Mouse (Mus musculus): Measurements from ENCODE around the gene Wfdc2. TPM values are rescaled to one million over a fixed set of nuclear protein-coding genes. Genes with fewer than 3 reads are reported as not detected.
"Not testable (repeated sequence)": the region's sequence is repeated elsewhere in the genome, so short reads cannot be mapped to it uniquely, and the experiment has no call there.

Gene Wfdc2
- polyA plus RNA-seq, 1 experiment from 2014 or later = 28.0 TPM

DNA sequence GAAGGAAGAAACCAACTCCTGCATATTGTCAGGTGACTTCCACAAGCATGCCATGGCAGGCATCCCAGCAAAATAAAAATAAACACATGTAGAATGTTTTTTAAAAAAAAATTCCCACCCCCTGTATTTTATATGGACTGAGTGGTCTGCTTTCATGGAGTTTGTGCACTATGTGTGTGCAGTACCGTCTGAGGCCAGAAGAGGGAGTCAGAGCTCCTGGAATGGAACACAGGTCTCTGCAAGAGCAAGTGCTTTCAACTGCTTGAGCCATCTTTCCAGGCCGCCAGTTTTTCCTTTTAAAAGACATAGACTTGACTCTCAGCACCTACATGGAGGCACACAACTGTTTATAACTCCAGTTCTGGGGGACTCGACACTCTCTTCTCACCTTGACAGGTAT lies 41.3 kb downstream of the Wfdc2 start:
- H3K9me3 ChIP-seq = no peaks in the 10 kb centered on the region
- 80% methylated on average over 3 of the region's 3 CpGs for WGBS
- no peaks in the 10 kb centered on the region for H3K27me3 ChIP-seq (ENCODE audit: insufficient read depth, poor library complexity, severe bottlenecking)
- H3K4me3 ChIP-seq = no peak overlapping the region
- no peak overlapping the region for H3K27ac ChIP-seq
- no peaks in the 10 kb centered on the region for H3K36me3 ChIP-seq
- no peak for DNase-seq (ENCODE audit: low spot score)
- no peaks in the 10 kb centered on the region for H3K4me1 ChIP-seq

DNA sequence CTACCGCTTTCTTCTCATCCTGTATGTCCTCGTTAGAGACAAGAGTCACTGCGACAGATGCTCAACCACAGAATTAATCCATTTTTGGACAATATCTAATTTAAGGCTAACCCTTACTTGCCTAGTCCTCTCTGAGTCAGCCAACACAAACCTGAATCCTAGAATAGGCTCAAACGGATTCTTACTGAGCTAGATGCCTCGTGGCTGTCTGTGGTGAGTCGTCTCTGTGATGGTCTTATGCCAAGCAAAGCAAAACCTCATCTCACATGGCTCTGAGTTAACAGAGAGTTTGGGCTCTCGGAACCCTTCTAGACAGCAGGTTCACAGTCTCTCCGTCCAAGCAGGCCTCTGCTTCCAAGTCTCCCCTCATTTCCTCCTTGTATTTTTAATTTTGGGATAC lies 42.2 kb downstream of the Wfdc2 start:
- H3K4me3 ChIP-seq = no peak overlapping the region
- DNase-seq (ENCODE audit: low spot score) = no peak
- H3K27ac ChIP-seq = no peak overlapping the region
- no peaks in the 10 kb centered on the region for H3K27me3 ChIP-seq (ENCODE audit: insufficient read depth, poor library complexity, severe bottlenecking)
- no peaks in the 10 kb centered on the region for H3K4me1 ChIP-seq
- H3K36me3 ChIP-seq = no peaks in the 10 kb centered on the region
- WGBS = 84% methylated on average over 8 of the region's 8 CpGs
- H3K9me3 ChIP-seq = no peaks in the 10 kb centered on the region

DNA sequence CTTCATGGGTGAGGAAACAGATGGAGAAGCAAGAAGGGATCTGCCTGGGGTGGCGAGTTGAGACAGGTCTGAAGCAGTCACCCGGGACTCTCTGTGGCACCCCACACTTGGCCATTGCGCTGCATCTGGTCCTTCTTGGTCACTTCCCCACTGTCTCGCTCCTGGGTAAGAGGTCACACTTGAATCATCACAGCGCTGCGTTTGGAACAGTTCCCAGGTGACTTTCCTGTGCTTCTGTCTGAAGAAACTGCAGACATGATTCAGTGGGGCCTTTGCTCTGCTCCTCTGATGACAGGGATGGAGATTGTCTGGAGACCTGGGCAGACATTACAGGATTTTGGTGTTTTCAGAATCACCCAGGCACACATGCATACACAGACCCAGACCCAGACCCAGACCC lies 46.6 kb downstream of the Wfdc2 start:
- Histone ChIP-seq H3K27ac (no peak overlapping the region), H3K4me3 (no peak overlapping the region), H3K27me3 (ENCODE audit: insufficient read depth, poor library complexity, severe bottlenecking) (no peaks in the 10 kb centered on the region; the same call in 1 of the 2 replicates), H3K9me3 (no peaks in the 10 kb centered on the region), H3K4me1 (no peaks in the 10 kb centered on the region), H3K36me3 (no peaks in the 10 kb centered on the region)
- DNase-seq (ENCODE audit: low spot score) = no peak
- 78% methylated on average over 6 of the region's 6 CpGs for WGBS

DNA sequence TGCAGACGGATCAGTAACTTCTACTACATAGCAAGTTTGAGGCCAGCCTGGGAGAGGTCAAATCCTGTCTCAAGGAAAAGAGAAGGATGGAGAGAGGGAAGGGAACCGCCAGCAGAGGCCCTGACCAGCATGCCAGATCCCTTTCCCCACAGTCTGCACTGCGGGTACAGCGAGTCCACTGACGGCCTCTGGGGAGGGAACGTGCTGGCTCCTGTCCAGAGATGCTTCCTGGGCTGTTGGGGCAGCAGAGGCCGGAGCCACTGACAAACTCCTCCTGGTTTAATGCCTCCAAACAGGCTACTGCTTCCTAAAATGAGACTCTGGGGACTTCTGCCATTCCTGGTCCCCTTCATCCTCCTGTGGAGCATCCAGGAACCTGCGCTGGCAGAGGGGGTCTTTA lies 51.3 kb downstream of the Wfdc2 start, which contains the start of the genes Wfdc6b and Wfdc8:
Gene Wfdc6b, plus strand, starts transcription at position 52 of the 400 bp plus-strand sequence.
Gene Wfdc8, minus strand, starts transcription at position 156 of the 400 bp plus-strand sequence.
- H3K27ac ChIP-seq; H3K27me3 ChIP-seq (ENCODE audit: insufficient read depth, poor library complexity, severe bottlenecking); H3K9me3 ChIP-seq; H3K36me3 ChIP-seq; H3K4me3 ChIP-seq; H3K4me1 ChIP-seq: not testable (repeated sequence)
- DNase-seq (ENCODE audit: low spot score) = peak; percentile 24
- 60% methylated on average over 8 of the region's 8 CpGs for WGBS

DNA sequence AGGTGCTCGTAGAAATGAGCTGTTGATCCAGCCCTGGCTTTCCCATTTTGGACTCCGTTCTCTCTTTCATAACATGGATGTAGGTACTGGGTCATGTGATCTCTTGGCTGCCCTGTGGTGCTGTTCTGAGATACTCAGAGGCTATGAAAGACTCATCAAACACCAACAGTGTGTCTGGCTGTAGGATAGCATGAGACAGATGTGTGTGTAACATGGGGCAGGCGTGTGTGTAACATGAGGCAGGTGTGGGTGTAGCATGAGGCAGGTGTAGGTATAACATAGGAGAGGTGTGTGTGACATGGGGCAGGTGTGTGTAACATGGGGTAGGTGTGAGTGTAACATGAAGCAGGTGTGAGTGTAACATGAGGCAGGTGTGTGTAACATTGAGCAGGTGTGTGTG lies 53.2 kb downstream of the Wfdc2 start:
- no peak overlapping the region for H3K27ac ChIP-seq
- peak; percentile 68 for DNase-seq (ENCODE audit: low spot score)
- H3K4me3 ChIP-seq = no peak overlapping the region
- no peaks in the 10 kb centered on the region for H3K4me1 ChIP-seq
- no peaks in the 10 kb centered on the region; the same call in 1 of the 2 replicates for H3K27me3 ChIP-seq (ENCODE audit: insufficient read depth, poor library complexity, severe bottlenecking)
- no peaks in the 10 kb centered on the region for H3K9me3 ChIP-seq
- no peaks in the 10 kb centered on the region for H3K36me3 ChIP-seq
- 80% methylated on average over 3 of the region's 3 CpGs for WGBS

Other genes starting within 250 kb of the Wfdc2 start
- not detected in 2 replicates for gene Svs6, start 245.7 kb upstream of the Wfdc2 start, polyA plus RNA-seq (2016; fragmentation: Nextera tagmentation; extraction: Ambion mirVana)
- not detected in 2 replicates for gene Svs5, start 229.7 kb upstream of the Wfdc2 start, polyA plus RNA-seq (2016; fragmentation: Nextera tagmentation; extraction: Ambion mirVana)
- 0.92 TPM in 1 of 2 replicates, not detected in the other for gene Slpi, start 173.3 kb upstream of the Wfdc2 start, polyA plus RNA-seq (2016; fragmentation: Nextera tagmentation; extraction: Ambion mirVana)
- gene Rbpjl, start 159.3 kb upstream of the Wfdc2 start, polyA plus RNA-seq (2016; fragmentation: Nextera tagmentation; extraction: Ambion mirVana) = 0.02 and 0.08 TPM in 2 replicates
- gene Matn4, start 157.3 kb upstream of the Wfdc2 start, polyA plus RNA-seq (2016; fragmentation: Nextera tagmentation; extraction: Ambion mirVana) = 0.76 and 1.2 TPM in 2 replicates
- 37.3 and 37.8 TPM in 2 replicates for gene Sdc4, start 118.5 kb upstream of the Wfdc2 start, polyA plus RNA-seq (2016; fragmentation: Nextera tagmentation; extraction: Ambion mirVana)
- 41.2 and 52.5 TPM in 2 replicates for gene Sys1, start 105.4 kb upstream of the Wfdc2 start, polyA plus RNA-seq (2016; fragmentation: Nextera tagmentation; extraction: Ambion mirVana)
- gene Gm20458, start 101.4 kb upstream of the Wfdc2 start, polyA plus RNA-seq (2016; fragmentation: Nextera tagmentation; extraction: Ambion mirVana) = 10.3 and 11.7 TPM in 2 replicates
- not detected in 2 replicates for gene Trp53tg5, start 88.7 kb upstream of the Wfdc2 start, polyA plus RNA-seq (2016; fragmentation: Nextera tagmentation; extraction: Ambion mirVana)
- gene Dbndd2, start 76.3 kb upstream of the Wfdc2 start, polyA plus RNA-seq (2016; fragmentation: Nextera tagmentation; extraction: Ambion mirVana) = 7.4 and 16.5 TPM in 2 replicates
- 51.0 and 59.1 TPM in 2 replicates for gene Pigt, start 64.9 kb upstream of the Wfdc2 start, polyA plus RNA-seq (2016; fragmentation: Nextera tagmentation; extraction: Ambion mirVana)
- gene Spint3, start 11.0 kb downstream of the Wfdc2 start, polyA plus RNA-seq (2016; fragmentation: Nextera tagmentation; extraction: Ambion mirVana) = not detected in 2 replicates
- gene Wfdc6a, start 23.0 kb downstream of the Wfdc2 start, polyA plus RNA-seq (2016; fragmentation: Nextera tagmentation; extraction: Ambion mirVana) = not detected in 2 replicates
- gene Eppin, start 31.2 kb downstream of the Wfdc2 start, polyA plus RNA-seq (2016; fragmentation: Nextera tagmentation; extraction: Ambion mirVana) = not detected in 2 replicates
- not detected in 2 replicates for gene Wfdc6b, start 51.1 kb downstream of the Wfdc2 start, polyA plus RNA-seq (2016; fragmentation: Nextera tagmentation; extraction: Ambion mirVana)
- gene Wfdc8, start 51.2 kb downstream of the Wfdc2 start, polyA plus RNA-seq (2016; fragmentation: Nextera tagmentation; extraction: Ambion mirVana) = not detected in 2 replicates
- not detected in 2 replicates for gene Wfdc16, start 76.4 kb downstream of the Wfdc2 start, polyA plus RNA-seq (2016; fragmentation: Nextera tagmentation; extraction: Ambion mirVana)
- gene Wfdc10, start 93.6 kb downstream of the Wfdc2 start, polyA plus RNA-seq (2016; fragmentation: Nextera tagmentation; extraction: Ambion mirVana) = not detected in 2 replicates
- not detected in 2 replicates for gene Wfdc9, start 94.2 kb downstream of the Wfdc2 start, polyA plus RNA-seq (2016; fragmentation: Nextera tagmentation; extraction: Ambion mirVana)
- gene Wfdc11, start 111.7 kb downstream of the Wfdc2 start, polyA plus RNA-seq (2016; fragmentation: Nextera tagmentation; extraction: Ambion mirVana) = not detected in 2 replicates
- gene Wfdc13, start 122.7 kb downstream of the Wfdc2 start, polyA plus RNA-seq (2016; fragmentation: Nextera tagmentation; extraction: Ambion mirVana) = not detected in 2 replicates
- not detected in 2 replicates for gene Spint4, start 136.1 kb downstream of the Wfdc2 start, polyA plus RNA-seq (2016; fragmentation: Nextera tagmentation; extraction: Ambion mirVana)
- not detected in 2 replicates for gene Spint5, start 152.9 kb downstream of the Wfdc2 start, polyA plus RNA-seq (2016; fragmentation: Nextera tagmentation; extraction: Ambion mirVana)
- gene Wfdc3, start 183.5 kb downstream of the Wfdc2 start, polyA plus RNA-seq (2016; fragmentation: Nextera tagmentation; extraction: Ambion mirVana) = 0.43 and 0.49 TPM in 2 replicates
- 60.3 and 76.6 TPM in 2 replicates for gene Dnttip1, start 183.6 kb downstream of the Wfdc2 start, polyA plus RNA-seq (2016; fragmentation: Nextera tagmentation; extraction: Ambion mirVana)
- 496 and 550 TPM in 2 replicates for gene Ube2c, start 207.5 kb downstream of the Wfdc2 start, polyA plus RNA-seq (2016; fragmentation: Nextera tagmentation; extraction: Ambion mirVana)
- 0.67 TPM in 1 of 2 replicates, not detected in the other for gene Tnnc2, start 217.6 kb downstream of the Wfdc2 start, polyA plus RNA-seq (2016; fragmentation: Nextera tagmentation; extraction: Ambion mirVana)
- 19.1 and 29.5 TPM in 2 replicates for gene Snx21, start 223.4 kb downstream of the Wfdc2 start, polyA plus RNA-seq (2016; fragmentation: Nextera tagmentation; extraction: Ambion mirVana)
- 17.8 and 21.5 TPM in 2 replicates for gene Acot8, start 242.5 kb downstream of the Wfdc2 start, polyA plus RNA-seq (2016; fragmentation: Nextera tagmentation; extraction: Ambion mirVana)
- gene Zswim3, start 242.7 kb downstream of the Wfdc2 start, polyA plus RNA-seq (2016; fragmentation: Nextera tagmentation; extraction: Ambion mirVana) = 7.7 and 9.7 TPM in 2 replicates